Mouse (Mus musculus) midbrain, embryonic 13.5 days (tissue): ENCODE measurements around the gene Ubqln4. TPM values are rescaled to one million over a fixed set of nuclear protein-coding genes. Genes with fewer than 3 reads are reported as not detected.

Experiments used
- ATAC-seq: fragments of 200-750 bp; cut with Nextera tagmentation; 2 replicates; pipeline ENCODE4 v1.8.0; 2017; ENCODE audit warnings: mild to moderate bottlenecking, moderate TSS enrichment, moderate library complexity
- H3K27ac ChIP-seq: fragments of 300-500 bp; sonication (generic); 2 replicates; pipeline ENCODE4 v1.5.1; 2015; ENCODE audit warnings: inconsistent platforms, mild to moderate bottlenecking, moderate library complexity
- H3K27me3 ChIP-seq: fragments of 300-500 bp; sonication (generic); 2 replicates; pipeline ENCODE4 v1.6.1; 2015; ENCODE audit warnings: mild to moderate bottlenecking, inconsistent platforms
- H3K36me3 ChIP-seq: fragments of 300-500 bp; sonication (generic); 2 replicates; pipeline ENCODE4 v1.6.1; 2015; ENCODE audit warnings: mild to moderate bottlenecking, inconsistent platforms
- H3K4me1 ChIP-seq: fragments of 300-500 bp; sonication (generic); replicated peaks from 2 replicates; pipeline ENCODE4 v1.6.1; 2015; ENCODE audit warnings: inconsistent platforms
- H3K4me2 ChIP-seq: fragments of 300-500 bp; sonication (generic); replicated peaks from 2 replicates; pipeline ENCODE4 v1.6.1; 2015; ENCODE audit warnings: moderate library complexity, mild to moderate bottlenecking, inconsistent platforms
- H3K4me3 ChIP-seq: fragments of 300-500 bp; sonication (generic); replicated peaks from 2 replicates; pipeline ENCODE4 v1.5.1; 2015; ENCODE audit warnings: mild to moderate bottlenecking, inconsistent platforms
- H3K9ac ChIP-seq: fragments of 300-500 bp; sonication (generic); replicated peaks from 2 replicates; pipeline ENCODE4 v1.6.1; 2015; ENCODE audit warnings: mild to moderate bottlenecking, inconsistent platforms
- H3K9me3 ChIP-seq: fragments of 300-500 bp; sonication (generic); 2 replicates; pipeline ENCODE4 v1.6.1; 2016; ENCODE audit warnings: mild to moderate bottlenecking, inconsistent platforms
- WGBS: fragments of 180-500 bp; shearing (Covaris S2); methylation state at CpG from one replicate; pipeline ENCODE4 v1.1.7; 2015; 5-methylcytosine and 5-hydroxymethylcytosine counted together
- polyA plus RNA-seq: library from polyadenylated mRNA; unstranded; fragments of >200 nt; fragmentation: Nextera tagmentation; extraction: Ambion mirVana; gene quantifications from 2 replicates; pipeline ENCODE4 v1.2.1, GENCODE M21; 2015

Ubqln4 gene
- polyA plus RNA-seq, 1 experiment from 2014 or later, result 46.7 TPM

DNA sequence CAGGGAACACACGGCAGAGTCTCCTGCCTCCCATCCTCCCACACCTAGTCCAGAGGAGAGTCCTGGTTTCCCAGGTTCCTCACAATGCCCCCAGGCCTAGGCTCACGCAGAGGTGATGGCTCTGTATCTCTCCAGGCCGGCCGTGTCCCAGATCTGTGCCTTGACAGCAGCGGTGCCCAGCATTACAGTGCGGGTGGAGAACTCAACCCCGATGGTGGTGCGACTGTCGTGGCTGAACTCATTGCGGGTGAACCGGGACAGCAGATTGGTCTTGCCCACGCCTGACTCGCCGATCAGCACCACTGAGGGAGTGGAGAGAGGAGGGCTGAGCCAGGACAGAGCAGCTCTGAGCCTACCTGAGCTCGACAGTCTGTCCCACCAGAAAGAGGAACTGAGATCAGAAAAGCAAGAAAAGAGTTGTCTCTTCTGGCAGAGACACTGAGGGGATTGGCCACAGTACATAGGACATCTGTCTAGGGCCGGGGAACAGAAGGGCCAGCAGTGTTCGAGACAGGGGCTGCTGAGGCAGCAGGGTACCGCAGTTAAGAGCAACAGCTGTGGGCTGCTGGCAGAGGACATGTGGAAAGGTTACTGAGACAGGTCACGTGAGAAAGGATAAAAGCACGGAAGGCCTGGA lies 8.5 kb upstream of the Ubqln4 start:
- H3K27ac ChIP-seq, result no peak overlapping the region
- H3K4me1 ChIP-seq, result peaks cover 36% of the 10 kb centered on the region
- peak overlapping the region; percentile 41 for H3K9ac ChIP-seq

GRCm38 (mm10) chr3:88546674-88547418 lies 6.7 kb upstream of the Ubqln4 start:
- Histone ChIP-seq H3K9ac (no peak overlapping the region), H3K4me1 (peaks cover 31% of the 10 kb centered on the region), H3K4me3 (no peak overlapping the region), H3K27me3 (no peaks in the 10 kb centered on the region), H3K36me3 (0 out of 2 replicates have a peak, but pooled peaks cover 4% of the 10 kb centered on the region), H3K27ac (no peak overlapping the region), H3K4me2 (no peak overlapping the region), H3K9me3 (no peaks in the 10 kb centered on the region)
- WGBS, result 84% methylated on average over 6 of the region's 6 CpGs
- ATAC-seq, result no peak

More for the DNA sequence above, 8.5 kb upstream of the Ubqln4 start:
- H3K4me2 ChIP-seq, result no peak overlapping the region
- H3K36me3 ChIP-seq, result peaks cover 17% of the 10 kb centered on the region
- no peaks in the 10 kb centered on the region for H3K27me3 ChIP-seq
- no peak overlapping the region for H3K4me3 ChIP-seq
- WGBS, result 69% methylated on average over 20 of the region's 20 CpGs
- ATAC-seq, result no peak
- no peaks in the 10 kb centered on the region for H3K9me3 ChIP-seq

DNA sequence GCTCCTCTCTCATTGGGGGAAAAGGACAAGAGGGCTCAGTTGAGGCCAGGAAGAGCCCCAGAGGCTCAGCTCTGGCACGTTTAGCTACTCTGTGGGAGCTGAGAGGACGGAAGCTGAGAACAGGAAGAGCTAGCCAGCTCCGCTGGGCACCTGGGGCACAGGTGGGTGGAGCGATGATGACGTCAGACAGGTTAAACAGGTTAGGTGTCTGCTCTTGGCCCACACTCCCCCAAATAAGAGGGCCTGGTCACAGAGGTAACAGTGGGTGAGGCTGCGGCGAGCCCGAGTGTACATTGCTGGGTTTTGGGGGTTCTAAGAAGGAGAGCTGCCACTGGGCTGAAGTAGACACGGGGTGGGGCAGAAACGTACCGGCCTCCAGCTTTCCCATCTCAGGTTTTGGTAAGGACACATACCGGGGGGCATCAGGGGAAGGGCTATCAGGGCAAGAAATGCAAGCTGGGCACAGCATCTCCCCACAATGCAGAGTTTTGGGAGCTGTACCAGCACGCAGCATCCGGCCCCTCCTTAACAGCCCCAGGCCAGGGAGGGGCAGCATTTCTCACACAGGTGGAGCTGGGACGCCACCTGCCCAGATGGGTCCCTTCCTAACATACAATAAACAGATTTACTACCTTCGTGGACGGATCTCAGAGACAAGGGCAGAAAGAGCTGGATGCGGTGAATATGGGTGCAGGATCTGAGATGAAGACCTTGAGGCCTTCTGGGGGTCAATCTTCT lies 5.2 kb upstream of the Ubqln4 start, which contains the start of gene Rab25:
TSS of gene Rab25 (minus strand) at position 121 of the 738 bp plus-strand sequence.
- Histone ChIP-seq H3K27me3 (no peaks in the 10 kb centered on the region), H3K4me3 (no peak within 1 kb of the TSS), H3K9me3 (no peaks in the 10 kb centered on the region), H3K9ac (no peak within 1 kb of the TSS), H3K27ac (no peak within 1 kb of the TSS), H3K4me1 (peaks cover 29% of the 10 kb centered on the region), H3K4me2 (no peak within 1 kb of the TSS), H3K36me3 (0 out of 2 replicates have a peak, but pooled peaks cover 4% of the 10 kb centered on the region)
- WGBS, result 53% methylated on average over 18 of the region's 18 CpGs
- no peak for ATAC-seq

DNA sequence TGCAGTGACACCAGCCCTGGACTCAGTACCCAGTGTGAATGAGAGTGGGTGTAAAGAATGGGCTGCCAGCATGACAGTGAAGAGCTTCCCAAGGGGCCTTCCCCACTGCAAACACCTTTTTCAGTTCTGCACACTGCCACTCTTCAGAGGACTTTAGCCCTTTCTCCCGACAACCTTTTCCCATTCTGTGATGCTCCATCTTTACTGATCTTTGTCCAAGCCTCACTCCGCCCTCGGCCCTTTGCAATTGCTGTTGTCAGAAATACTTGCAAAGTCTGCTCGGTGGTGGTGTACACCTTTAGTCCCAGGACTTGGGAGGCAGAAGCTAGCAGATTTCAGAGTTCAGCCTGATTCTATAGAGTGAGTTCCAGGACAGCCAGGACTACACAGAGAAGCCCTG lies 2.0 kb upstream of the Ubqln4 start:
- H3K27ac ChIP-seq, result no peak overlapping the region
- no peaks in the 10 kb centered on the region for H3K27me3 ChIP-seq
- H3K36me3 ChIP-seq, result peaks cover 17% of the 10 kb centered on the region
- WGBS, result 88% methylated on average over 4 of the region's 4 CpGs
- H3K9me3 ChIP-seq, result no peaks in the 10 kb centered on the region
- no peak for ATAC-seq
- peak overlapping the region; percentile 77 for H3K9ac ChIP-seq
- H3K4me2 ChIP-seq, result peak overlapping the region; percentile 81
- peaks cover 39% of the 10 kb centered on the region for H3K4me1 ChIP-seq
- H3K4me3 ChIP-seq, result peak overlapping the region; percentile 93

GRCm38 (mm10) chr3:88552082-88552645 lies 1.4 kb upstream of the Ubqln4 start:
- Histone ChIP-seq H3K9me3 (no peaks in the 10 kb centered on the region), H3K9ac (peak overlapping the region; percentile 77), H3K27me3 (no peaks in the 10 kb centered on the region), H3K4me1 (peaks cover 43% of the 10 kb centered on the region), H3K27ac (peak overlapping the region; percentile 93), H3K4me3 (peak overlapping the region; percentile 93), H3K4me2 (peak overlapping the region; percentile 81), H3K36me3 (peaks cover 23% of the 10 kb centered on the region)
- WGBS, result 29% methylated on average over 16 of the region's 16 CpGs
- no peak for ATAC-seq

- H3K4me2 ChIP-seq, result peak within 1 kb of the TSS; percentile 81
- H3K9me3 ChIP-seq, result no peaks in the 10 kb centered on the region
- under 1% methylated on average over 48 of the region's 48 CpGs for WGBS
- H3K9ac ChIP-seq, result peak within 1 kb of the TSS; percentile 92
- peak; percentile 93 for ATAC-seq
- peaks cover 29% of the 10 kb centered on the region for H3K36me3 ChIP-seq
- H3K4me3 ChIP-seq, result peak within 1 kb of the TSS; percentile 93
- H3K27ac ChIP-seq, result peak within 1 kb of the TSS; percentile 93
- H3K4me1 ChIP-seq, result peaks cover 43% of the 10 kb centered on the region
- H3K27me3 ChIP-seq, result no peaks in the 10 kb centered on the region
Observed at GRCm38 (mm10) chr3:88552676-88553524, 658 bp upstream of the Ubqln4 start, which contains the start of gene Lamtor2. Gene Lamtor2, minus strand, starts transcription at chr3:88553074.

DNA sequence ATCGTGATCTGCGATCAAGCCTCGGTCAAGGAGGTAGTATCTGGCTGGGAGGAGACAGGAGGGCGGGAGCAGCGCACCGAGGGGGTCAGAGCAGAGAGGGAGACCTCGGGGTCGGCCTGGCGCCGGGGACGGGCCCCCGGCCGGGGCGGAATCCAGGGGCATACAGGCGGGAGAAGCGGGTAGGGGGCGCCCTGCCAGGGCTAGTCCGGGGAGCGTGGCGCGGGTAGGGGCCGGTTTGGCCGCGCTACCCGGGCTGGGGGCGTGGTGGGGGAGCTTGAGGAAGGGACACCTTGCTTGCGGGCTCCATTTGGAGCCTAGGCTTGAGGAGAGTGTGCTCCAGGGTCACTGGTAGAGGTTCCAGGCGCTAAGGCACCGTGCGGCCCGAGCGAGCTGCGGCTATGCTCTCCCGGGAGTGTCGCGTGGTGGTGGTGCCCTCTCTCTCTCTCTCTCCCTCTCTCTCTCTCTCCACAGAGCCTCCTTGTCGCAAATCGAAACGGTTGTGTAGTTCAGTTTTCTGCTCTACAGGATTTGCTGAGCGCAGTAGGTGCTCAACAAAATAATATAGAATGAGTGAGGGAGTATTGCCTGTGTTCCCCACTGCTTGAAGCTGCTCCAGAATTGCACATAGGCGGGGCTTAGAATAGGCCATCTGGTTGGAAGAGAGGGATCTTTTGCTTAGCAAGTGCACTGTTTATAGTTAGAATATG lies 475 bp downstream of the Ubqln4 start:
- H3K4me1 ChIP-seq, result peaks cover 43% of the 10 kb centered on the region
- H3K36me3 ChIP-seq, result peaks cover 39% of the 10 kb centered on the region
- 0% methylated on average over 40 of the region's 41 CpGs for WGBS
- H3K27ac ChIP-seq, result peak overlapping the region; percentile 93
- peak; percentile 65 for ATAC-seq
- H3K9ac ChIP-seq, result peak overlapping the region; percentile 92
- H3K4me2 ChIP-seq, result peak overlapping the region; percentile 81
- H3K9me3 ChIP-seq, result no peaks in the 10 kb centered on the region
- peak overlapping the region; percentile 93 for H3K4me3 ChIP-seq
- H3K27me3 ChIP-seq, result no peaks in the 10 kb centered on the region

GRCm38 (mm10) chr3:88555069-88555605 lies 1.6 kb downstream of the Ubqln4 start:
- Histone ChIP-seq H3K4me2 (peak overlapping the region; percentile 81), H3K4me1 (peaks cover 40% of the 10 kb centered on the region), H3K9me3 (no peaks in the 10 kb centered on the region), H3K9ac (peak overlapping the region; percentile 42; the same call in 1 of the 2 replicates), H3K27me3 (no peaks in the 10 kb centered on the region), H3K27ac (no peak overlapping the region), H3K4me3 (peak overlapping the region; percentile 93), H3K36me3 (peaks cover 48% of the 10 kb centered on the region)
- WGBS, result 83% methylated on average over 5 of the region's 5 CpGs
- ATAC-seq, result no peak

DNA sequence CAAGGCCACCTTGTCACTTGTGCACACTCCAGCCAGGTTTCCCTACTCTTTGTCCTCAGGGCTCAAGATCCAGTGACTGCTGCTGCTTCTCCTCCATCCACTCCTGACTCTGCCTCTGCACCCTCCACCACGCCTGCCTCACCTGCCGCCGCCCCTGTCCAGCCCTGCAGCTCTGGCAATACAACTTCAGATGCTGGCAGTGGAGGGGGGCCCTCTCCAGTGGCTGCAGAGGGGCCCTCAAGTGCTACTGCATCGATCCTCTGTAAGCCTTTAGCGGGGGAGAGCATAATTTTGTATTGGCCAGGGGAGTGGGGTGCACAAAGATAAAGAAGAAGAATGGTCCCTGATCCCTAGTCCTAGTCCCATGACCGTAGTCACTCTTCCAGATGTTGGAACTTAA lies 2.2 kb downstream of the Ubqln4 start:
- no peak overlapping the region; the same call in 1 of the 2 replicates for H3K9ac ChIP-seq

DNA sequence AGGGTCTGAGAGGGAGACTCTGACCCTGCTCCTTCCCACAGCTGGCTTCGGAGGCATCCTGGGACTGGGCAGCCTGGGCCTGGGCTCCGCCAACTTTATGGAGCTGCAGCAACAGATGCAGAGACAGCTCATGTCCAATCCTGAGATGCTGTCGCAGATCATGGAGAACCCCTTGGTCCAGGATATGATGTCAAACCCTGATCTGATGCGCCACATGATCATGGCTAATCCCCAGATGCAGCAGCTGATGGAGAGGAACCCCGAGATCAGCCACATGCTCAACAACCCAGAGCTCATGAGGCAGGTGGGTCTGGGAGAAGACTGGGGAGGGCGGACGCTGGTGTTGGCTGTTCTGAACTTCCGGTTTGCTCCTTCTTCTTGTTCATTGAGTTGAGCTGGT lies 3.1 kb downstream of the Ubqln4 start:
- H3K36me3 ChIP-seq, result peaks cover 63% of the 10 kb centered on the region
- WGBS, result 92% methylated on average over 8 of the region's 8 CpGs
- no peak for ATAC-seq

More for the DNA sequence above, 2.2 kb downstream of the Ubqln4 start:
- Histone ChIP-seq H3K27ac (no peak overlapping the region), H3K36me3 (peaks cover 54% of the 10 kb centered on the region), H3K4me2 (no peak overlapping the region), H3K4me3 (no peak overlapping the region), H3K27me3 (no peaks in the 10 kb centered on the region), H3K9me3 (no peaks in the 10 kb centered on the region), H3K4me1 (peaks cover 37% of the 10 kb centered on the region)
- ATAC-seq, result no peak
- WGBS, result 98% methylated on average over 6 of the region's 6 CpGs

More for the DNA sequence above, 3.1 kb downstream of the Ubqln4 start:
- Histone ChIP-seq H3K4me2 (no peak overlapping the region), H3K9me3 (no peaks in the 10 kb centered on the region), H3K4me1 (peaks cover 30% of the 10 kb centered on the region), H3K9ac (no peak overlapping the region), H3K27me3 (no peaks in the 10 kb centered on the region), H3K27ac (no peak overlapping the region), H3K4me3 (no peak overlapping the region)
